Mouse (Mus musculus) limb, embryonic 11.5 days (tissue): ENCODE measurements around the gene Gmpr. TPM values are rescaled to one million over a fixed set of nuclear protein-coding genes. Genes with fewer than 3 reads are reported as not detected.
A peak's percentile ranks its signal among the peaks of the same experiment; 100 is the strongest.
"Not testable (repeated sequence)": the region's sequence is repeated elsewhere in the genome, so short reads cannot be mapped to it uniquely, and the experiment has no call there.

Experiments
- ATAC-seq: fragments of 200-750 bp; cut with Nextera tagmentation; 2 replicates; pipeline ENCODE4 v1.8.0; 2017; ENCODE audit warnings: low read depth; ENCODE audit not compliant: insufficient number of reproducible peaks, low FRiP score, low TSS enrichment
- DNase-seq: peaks from one replicate; pipeline ENCODE4 v3.0.0-alpha.2; 2015; ENCODE audit warnings: low spot score
- H3K27ac ChIP-seq: fragments of 300-500 bp; sonication (generic); replicated peaks from 2 replicates; pipeline ENCODE4 v1.5.1; 2014; ENCODE audit warnings: low read depth, mild to moderate bottlenecking, low read length
- H3K27me3 ChIP-seq: fragments of 300-500 bp; sonication (generic); 2 replicates; pipeline ENCODE4 v1.6.1; 2014; ENCODE audit warnings: mild to moderate bottlenecking, low read length, mixed read lengths; ENCODE audit not compliant: control insufficient read depth, insufficient read depth
- H3K36me3 ChIP-seq: fragments of 300-500 bp; sonication (generic); 2 replicates; pipeline ENCODE4 v1.6.1; 2014; ENCODE audit warnings: mild to moderate bottlenecking, low read length, moderate library complexity, mixed read lengths; ENCODE audit not compliant: control insufficient read depth, insufficient read depth
- H3K4me1 ChIP-seq: fragments of 300-500 bp; sonication (generic); 2 replicates; pipeline ENCODE4 v1.6.1; 2014; ENCODE audit warnings: low read length, mixed read lengths; ENCODE audit not compliant: control insufficient read depth, insufficient read depth
- H3K4me2 ChIP-seq: fragments of 300-500 bp; sonication (generic); 2 replicates; pipeline ENCODE4 v1.6.1; 2014; ENCODE audit warnings: low read depth, mild to moderate bottlenecking, moderate library complexity; ENCODE audit not compliant: severe bottlenecking
- H3K4me3 ChIP-seq: fragments of 300-500 bp; sonication (generic); 2 replicates; pipeline ENCODE4 v1.5.1; 2014; ENCODE audit warnings: low read depth, low read length
- H3K9ac ChIP-seq: fragments of 300-500 bp; sonication (generic); 2 replicates; pipeline ENCODE4 v1.6.1; 2014; ENCODE audit warnings: mild to moderate bottlenecking, low read length
- H3K9me3 ChIP-seq: fragments of 300-500 bp; sonication (generic); 2 replicates; pipeline ENCODE4 v1.6.1; 2016; ENCODE audit warnings: low read length; ENCODE audit not compliant: control insufficient read depth
- WGBS: fragments of 180-500 bp; shearing (Covaris S2); extraction: QIAGEN DNeasy Blood & Tissue Kit; methylation state at CpG from one replicate; pipeline ENCODE4 v1.1.7; 2014; 5-methylcytosine and 5-hydroxymethylcytosine counted together
- polyA plus RNA-seq: library from polyadenylated mRNA; unstranded; fragments of >200 nt; fragmentation: Nextera tagmentation; extraction: Ambion mirVana; gene quantifications from 2 replicates; pipeline ENCODE4 v1.2.1, GENCODE M21; 2014

Gene Gmpr
- polyA plus RNA-seq, 1 experiment from 2014 or later = 19.9 TPM

DNA sequence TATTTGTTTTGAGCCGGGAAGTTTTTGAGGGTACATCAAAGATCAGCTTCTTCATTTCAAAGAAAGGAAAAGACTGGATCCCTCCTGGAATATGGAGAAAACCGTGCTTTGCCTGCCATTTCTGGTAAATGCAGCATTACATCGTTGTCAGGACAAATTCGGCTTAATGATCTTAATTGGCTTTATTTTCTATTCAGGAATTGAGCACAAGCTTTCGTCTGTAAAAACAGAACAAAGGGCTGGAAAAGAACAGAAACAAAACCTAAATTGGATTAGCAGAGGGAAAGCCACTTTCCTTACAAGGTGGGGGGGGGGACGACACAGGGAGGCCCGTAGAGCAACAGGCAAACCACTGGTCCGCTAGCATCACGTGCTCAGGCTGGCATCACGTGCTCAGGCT is 33.9 kb upstream of the Gmpr start:
- ATAC-seq = no peak
- 78% methylated on average over 10 of the region's 10 CpGs for WGBS

DNA sequence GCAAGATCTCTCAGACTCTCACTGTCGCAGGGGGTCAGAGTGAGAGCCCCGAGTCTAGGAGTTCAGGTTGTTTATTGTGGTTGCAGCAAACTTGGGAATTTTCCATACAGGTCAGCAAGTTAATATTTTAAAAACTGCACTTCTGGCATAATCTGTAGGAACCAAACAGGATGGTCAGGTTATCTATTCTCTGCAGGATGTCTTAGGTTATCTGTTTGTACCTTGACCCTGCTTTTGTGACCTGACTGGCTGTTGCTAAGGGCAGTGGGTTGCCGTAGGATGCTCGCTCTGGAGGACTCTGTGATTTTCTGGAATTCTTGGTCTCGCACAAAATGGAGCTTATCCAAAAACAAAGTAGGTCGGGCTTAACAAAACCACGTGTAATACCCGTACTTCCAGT is 31.9 kb upstream of the Gmpr start:
- no peak overlapping the region for H3K27ac ChIP-seq
- no peaks in the 10 kb centered on the region for H3K36me3 ChIP-seq
- H3K4me3 ChIP-seq = no peak overlapping the region
- WGBS = 92% methylated on average over 8 of the region's 8 CpGs
- H3K4me2 ChIP-seq = no peak overlapping the region
- no peaks in the 10 kb centered on the region for H3K27me3 ChIP-seq
- DNase-seq (no peak), ATAC-seq (no peak)
- no peaks in the 10 kb centered on the region for H3K9me3 ChIP-seq
- H3K4me1 ChIP-seq = peaks cover 2% of the 10 kb centered on the region
- H3K9ac ChIP-seq = no peak overlapping the region; the same call in 1 of the 2 replicates

More for the DNA sequence above, 33.9 kb upstream of the Gmpr start:
- Histone ChIP-seq H3K4me1 (peaks cover 16% of the 10 kb centered on the region), H3K4me2 (no peak overlapping the region), H3K36me3 (no peaks in the 10 kb centered on the region), H3K27ac (no peak overlapping the region), H3K9ac (no peak overlapping the region), H3K4me3 (no peak overlapping the region), H3K27me3 (no peaks in the 10 kb centered on the region), H3K9me3 (no peaks in the 10 kb centered on the region)
- no peak for DNase-seq

DNA sequence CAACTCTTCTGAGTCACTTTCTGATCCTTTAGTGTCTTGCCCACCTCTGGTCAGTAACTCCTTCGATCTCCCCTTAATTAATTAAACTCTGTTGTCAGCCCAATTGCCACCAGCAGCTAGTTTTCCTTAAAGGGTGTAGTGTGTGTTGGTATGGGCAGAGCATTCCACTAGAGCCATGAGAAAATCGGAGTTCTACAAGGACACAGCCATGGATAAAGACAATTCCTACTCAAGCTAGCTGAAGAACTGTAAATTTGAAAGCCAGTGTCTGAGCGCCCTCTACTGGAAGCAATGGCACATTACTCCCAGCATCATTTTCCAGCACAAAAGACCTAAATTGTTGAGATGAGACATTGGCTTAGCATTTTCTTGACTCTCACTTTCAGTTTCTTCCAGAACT is 30.1 kb upstream of the Gmpr start:
- no peaks in the 10 kb centered on the region for H3K27me3 ChIP-seq
- WGBS = 34% methylated on average over 3 of the region's 3 CpGs
- ATAC-seq (no peak), DNase-seq (peak; percentile 88)
- H3K27ac ChIP-seq = no peak overlapping the region
- no peak overlapping the region for H3K4me2 ChIP-seq
- no peak overlapping the region for H3K9ac ChIP-seq
- H3K4me3 ChIP-seq = no peak overlapping the region
- H3K36me3 ChIP-seq = no peaks in the 10 kb centered on the region
- no peaks in the 10 kb centered on the region for H3K4me1 ChIP-seq
- no peaks in the 10 kb centered on the region for H3K9me3 ChIP-seq

DNA sequence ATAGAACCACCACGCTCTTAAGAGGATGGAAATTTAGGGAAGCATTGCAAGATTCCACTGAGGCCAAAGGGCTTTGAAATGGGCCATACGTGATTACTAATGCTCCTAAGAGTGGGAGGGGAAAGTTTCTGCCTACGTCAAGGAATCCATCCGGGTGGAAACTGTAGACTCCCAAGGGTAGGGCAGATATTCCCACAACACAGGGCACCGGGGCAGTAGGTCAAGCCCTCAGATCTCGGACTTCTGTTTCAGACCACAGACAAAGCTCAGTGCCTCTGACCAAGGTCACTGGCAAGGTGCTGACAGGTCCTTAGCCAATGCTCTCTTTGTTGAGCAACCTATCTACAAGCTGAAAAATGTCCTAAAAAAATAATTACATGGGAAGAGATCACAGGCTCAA is 27.3 kb upstream of the Gmpr start:
- H3K36me3 ChIP-seq = no peaks in the 10 kb centered on the region
- H3K4me2 ChIP-seq = no peak overlapping the region
- DNase-seq (no peak), ATAC-seq (no peak)
- no peaks in the 10 kb centered on the region for H3K27me3 ChIP-seq
- no peak overlapping the region for H3K27ac ChIP-seq
- H3K4me3 ChIP-seq = no peak overlapping the region
- 70% methylated on average over 6 of the region's 6 CpGs for WGBS
- H3K9ac ChIP-seq = no peak overlapping the region
- H3K4me1 ChIP-seq = no peaks in the 10 kb centered on the region
- H3K9me3 ChIP-seq = no peaks in the 10 kb centered on the region

DNA sequence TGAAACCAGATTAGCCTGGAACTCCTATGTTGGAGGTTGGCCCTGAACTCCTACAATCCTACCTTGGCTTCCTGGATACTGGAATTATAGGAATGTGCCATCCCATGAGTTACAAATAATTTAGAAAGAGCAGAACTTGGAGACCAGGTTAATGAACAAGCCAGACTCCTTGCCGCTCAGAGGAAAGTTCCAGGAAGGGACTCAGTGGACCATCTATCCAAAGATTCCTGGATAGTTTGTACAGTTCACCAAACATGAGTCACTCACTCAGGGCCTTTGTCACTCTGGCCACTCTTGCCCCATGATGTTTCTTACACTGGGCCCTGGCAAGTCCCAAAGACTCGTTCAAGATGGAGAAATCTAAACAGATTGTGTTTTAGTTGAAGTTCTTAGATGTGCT is 24.0 kb upstream of the Gmpr start:
- H3K9me3 ChIP-seq = no peaks in the 10 kb centered on the region
- 89% methylated on average over 2 of the region's 2 CpGs for WGBS
- no peaks in the 10 kb centered on the region for H3K4me1 ChIP-seq
- H3K4me2 ChIP-seq = no peak overlapping the region
- DNase-seq (no peak), ATAC-seq (no peak)
- H3K4me3 ChIP-seq = no peak overlapping the region
- H3K36me3 ChIP-seq = no peaks in the 10 kb centered on the region
- H3K27me3 ChIP-seq = no peaks in the 10 kb centered on the region
- H3K9ac ChIP-seq = no peak overlapping the region
- H3K27ac ChIP-seq = no peak overlapping the region

DNA sequence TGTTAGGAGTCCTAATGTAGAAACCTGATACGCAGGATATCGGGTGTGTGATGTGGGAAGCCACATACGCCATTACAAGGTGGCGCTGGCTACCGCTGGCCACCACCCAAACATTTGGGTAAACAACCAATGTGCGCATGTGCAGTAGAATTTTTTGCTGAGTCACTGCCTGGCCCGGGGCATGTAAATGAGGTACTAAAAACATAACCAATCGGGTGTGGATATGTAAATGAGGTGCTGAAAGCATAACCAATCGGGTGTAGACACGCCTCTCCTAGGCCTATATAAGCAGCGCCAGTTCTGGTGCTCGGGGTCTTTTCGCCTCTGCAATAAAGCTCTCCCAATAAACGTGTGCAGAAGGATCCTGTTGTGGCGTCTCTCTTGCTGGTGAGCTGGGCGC is 23.3 kb upstream of the Gmpr start:
- DNase-seq, H3K27ac ChIP-seq, H3K4me3 ChIP-seq, H3K27me3 ChIP-seq, H3K4me1 ChIP-seq, H3K9ac ChIP-seq, H3K4me2 ChIP-seq, H3K36me3 ChIP-seq, H3K9me3 ChIP-seq, ATAC-seq: not testable (repeated sequence)
- 95% methylated on average over 16 of the region's 16 CpGs for WGBS

DNA sequence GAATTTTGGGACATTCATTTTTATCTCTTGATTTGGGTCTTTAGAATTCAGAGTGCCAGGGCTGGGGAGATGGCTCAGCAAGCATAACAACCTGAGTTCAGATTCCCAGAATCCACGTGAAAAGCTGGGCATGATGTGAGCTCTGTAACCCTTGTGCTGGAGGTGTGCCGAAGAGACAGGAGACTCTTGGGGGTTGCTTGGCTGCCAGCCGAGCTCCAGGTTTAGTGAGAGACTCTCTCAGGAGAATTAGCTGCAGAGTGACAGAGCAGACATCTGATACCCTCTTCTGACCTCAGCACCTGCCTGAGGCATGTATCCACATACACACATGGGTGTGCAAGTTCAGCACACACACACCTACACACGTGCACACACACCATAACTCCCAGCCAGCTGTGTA is 21.6 kb upstream of the Gmpr start:
- DNase-seq (no peak), ATAC-seq (no peak)
- Histone ChIP-seq H3K4me1 (no peaks in the 10 kb centered on the region), H3K27ac (no peak overlapping the region), H3K4me2 (no peak overlapping the region), H3K9me3 (no peaks in the 10 kb centered on the region), H3K4me3 (no peak overlapping the region), H3K9ac (no peak overlapping the region), H3K27me3 (no peaks in the 10 kb centered on the region), H3K36me3 (no peaks in the 10 kb centered on the region)
- WGBS = 76% methylated on average over 4 of the region's 4 CpGs

DNA sequence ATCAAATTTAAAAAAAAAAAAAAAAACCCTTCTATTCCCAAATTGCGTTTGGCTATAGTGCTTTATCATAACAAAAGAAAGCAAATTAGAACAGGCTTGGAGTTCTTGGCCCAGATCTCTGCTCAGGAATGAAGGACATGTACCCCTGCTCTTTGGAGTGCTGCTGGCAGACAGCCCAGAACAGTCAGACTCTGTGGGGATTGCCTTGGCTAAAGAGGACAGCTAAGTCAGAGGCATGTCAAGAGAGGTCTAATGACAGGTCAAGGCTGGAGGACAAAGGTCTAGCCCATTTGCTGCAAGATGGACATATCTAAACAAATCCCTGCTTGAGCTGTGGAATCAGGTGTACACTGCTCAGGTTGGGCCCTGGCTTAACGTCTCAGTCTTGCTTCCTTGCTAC is 20.6 kb upstream of the Gmpr start:
- H3K4me3 ChIP-seq = no peak overlapping the region
- no peaks in the 10 kb centered on the region for H3K27me3 ChIP-seq
- H3K27ac ChIP-seq = no peak overlapping the region
- no peak overlapping the region for H3K4me2 ChIP-seq
- ATAC-seq (no peak), DNase-seq (no peak)
- no peaks in the 10 kb centered on the region for H3K9me3 ChIP-seq
- no peak overlapping the region for H3K9ac ChIP-seq
- H3K4me1 ChIP-seq = no peaks in the 10 kb centered on the region
- no peaks in the 10 kb centered on the region for H3K36me3 ChIP-seq
- WGBS = 81% methylated on average over 2 of the region's 2 CpGs

DNA sequence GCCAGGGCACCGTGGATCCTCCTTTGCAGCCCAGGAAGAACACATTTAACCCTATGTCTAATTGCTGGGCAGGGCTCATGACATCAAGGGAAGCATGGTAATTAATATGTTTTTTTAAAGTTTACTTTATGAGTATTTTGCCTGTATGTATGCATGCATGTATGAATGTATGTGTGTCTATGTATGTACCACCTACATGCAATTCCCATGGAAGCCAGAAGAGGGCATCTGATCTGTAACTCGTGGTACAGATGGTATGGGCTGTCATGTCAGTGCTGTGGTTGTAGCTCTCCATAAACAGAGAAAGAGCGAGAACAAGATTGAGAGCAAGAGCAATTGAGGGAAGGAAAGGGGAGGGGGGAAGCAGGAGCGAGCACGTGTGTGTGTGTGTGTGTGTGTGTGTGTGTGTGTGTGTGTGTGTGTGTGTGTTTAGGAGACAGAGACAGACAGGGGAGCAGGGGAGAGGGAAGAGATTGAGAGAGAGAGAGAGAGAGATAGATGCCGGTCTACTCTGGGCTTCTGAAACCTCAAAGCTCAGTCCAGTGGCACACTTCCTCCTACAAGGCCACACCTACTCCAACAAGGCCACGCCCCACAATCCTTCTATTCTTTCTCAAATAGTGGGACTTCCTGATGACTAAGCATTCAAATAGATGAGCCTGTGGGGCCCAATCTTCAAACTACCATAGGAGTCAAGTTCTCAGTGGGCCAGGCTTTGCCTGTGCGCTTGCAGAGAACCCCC is 15.1 kb upstream of the Gmpr start:
- Histone ChIP-seq H3K4me2 (no peak overlapping the region), H3K4me1 (no peaks in the 10 kb centered on the region), H3K27me3 (no peaks in the 10 kb centered on the region), H3K27ac (no peak overlapping the region), H3K4me3 (no peak overlapping the region), H3K9me3 (no peaks in the 10 kb centered on the region), H3K36me3 (no peaks in the 10 kb centered on the region), H3K9ac (no peak overlapping the region)
- 84% methylated on average over 8 of the region's 8 CpGs for WGBS
- no peak for ATAC-seq
- DNase-seq = no peak
